Mouse (Mus musculus) megakaryocyte, adult 5-6 weeks (primary cell): ENCODE data around the gene Nacc2. TPM values are rescaled to one million over a fixed set of nuclear protein-coding genes. Genes with fewer than 3 reads are reported as not detected.
A peak's percentile ranks its signal among the peaks of the same experiment; 100 is the strongest.

Source experiments
- ATAC-seq: 2 replicates; pipeline ENCODE4 v1.8.0; 2016; ENCODE audit warnings: mild to moderate bottlenecking, inconsistent platforms; ENCODE audit not compliant: poor library complexity, severe bottlenecking
- total RNA-seq, 2 experiments: library from RNA; stranded (forward) in 1 of 2; stranded (reverse) in 1 of 2; fragments of 153-499, 151-499 nt in 1 of 2; fragments of 221-1000, 200-1000 nt in 1 of 2; gene quantifications; 2 replicates each; pipeline versions ENCODE4 v1.2.3 to v1.2.4; 2015 to 2017

Gene Nacc2
- total RNA-seq, 2 experiments from 2014 or later = 2.1 to 3.6 TPM

DNA sequence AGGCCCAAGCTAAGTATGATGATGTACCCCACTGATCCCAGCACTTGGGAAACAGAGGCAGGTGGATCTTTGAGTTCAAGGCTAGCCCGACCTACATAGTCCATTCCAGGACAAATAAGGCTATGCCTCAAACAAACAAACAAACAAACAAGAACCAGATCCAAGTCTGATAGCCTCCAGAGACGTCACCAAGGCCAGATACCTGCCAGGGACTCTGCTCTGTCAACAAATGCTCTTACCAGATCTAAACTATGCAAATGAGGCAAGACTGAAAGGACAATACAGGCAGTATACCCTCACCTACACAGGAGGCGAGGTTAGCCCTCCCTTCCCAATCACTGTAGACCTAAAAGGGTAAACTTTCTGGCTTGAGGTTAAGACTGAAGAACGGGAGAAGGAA lies 22.7 kb downstream of the Nacc2 start:
- no peak for ATAC-seq

GRCm38 (mm10) chr2:26099851-26100250 lies 23.2 kb downstream of the Nacc2 start:
- no peak for ATAC-seq

DNA sequence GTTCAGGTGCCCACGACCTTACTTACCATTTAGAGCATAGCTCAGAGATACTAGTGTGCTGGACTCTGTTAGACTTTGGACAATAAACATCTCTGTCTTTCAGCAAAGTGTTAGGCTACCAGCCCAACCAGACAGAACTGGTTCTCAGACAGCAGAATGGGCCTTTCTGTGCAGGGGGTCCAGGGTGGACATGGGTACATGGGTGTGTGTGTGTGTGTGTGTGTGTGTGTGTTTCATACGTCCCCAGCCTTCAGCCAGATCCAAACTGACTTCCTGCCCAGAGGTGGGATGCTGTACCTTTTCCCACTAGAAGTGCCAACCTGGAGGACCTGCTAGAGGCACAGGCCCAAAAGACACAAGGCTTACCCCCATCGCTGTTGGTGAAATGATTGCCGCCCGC lies 23.8 kb downstream of the Nacc2 start:
- ATAC-seq = no peak

GRCm38 (mm10) chr2:26093897-26094296 lies 29.1 kb downstream of the Nacc2 start:
- no peak for ATAC-seq

- no peak for ATAC-seq
These were observed 31.1 kb downstream of the Nacc2 start for GRCm38 (mm10) chr2:26091771-26092393.

DNA sequence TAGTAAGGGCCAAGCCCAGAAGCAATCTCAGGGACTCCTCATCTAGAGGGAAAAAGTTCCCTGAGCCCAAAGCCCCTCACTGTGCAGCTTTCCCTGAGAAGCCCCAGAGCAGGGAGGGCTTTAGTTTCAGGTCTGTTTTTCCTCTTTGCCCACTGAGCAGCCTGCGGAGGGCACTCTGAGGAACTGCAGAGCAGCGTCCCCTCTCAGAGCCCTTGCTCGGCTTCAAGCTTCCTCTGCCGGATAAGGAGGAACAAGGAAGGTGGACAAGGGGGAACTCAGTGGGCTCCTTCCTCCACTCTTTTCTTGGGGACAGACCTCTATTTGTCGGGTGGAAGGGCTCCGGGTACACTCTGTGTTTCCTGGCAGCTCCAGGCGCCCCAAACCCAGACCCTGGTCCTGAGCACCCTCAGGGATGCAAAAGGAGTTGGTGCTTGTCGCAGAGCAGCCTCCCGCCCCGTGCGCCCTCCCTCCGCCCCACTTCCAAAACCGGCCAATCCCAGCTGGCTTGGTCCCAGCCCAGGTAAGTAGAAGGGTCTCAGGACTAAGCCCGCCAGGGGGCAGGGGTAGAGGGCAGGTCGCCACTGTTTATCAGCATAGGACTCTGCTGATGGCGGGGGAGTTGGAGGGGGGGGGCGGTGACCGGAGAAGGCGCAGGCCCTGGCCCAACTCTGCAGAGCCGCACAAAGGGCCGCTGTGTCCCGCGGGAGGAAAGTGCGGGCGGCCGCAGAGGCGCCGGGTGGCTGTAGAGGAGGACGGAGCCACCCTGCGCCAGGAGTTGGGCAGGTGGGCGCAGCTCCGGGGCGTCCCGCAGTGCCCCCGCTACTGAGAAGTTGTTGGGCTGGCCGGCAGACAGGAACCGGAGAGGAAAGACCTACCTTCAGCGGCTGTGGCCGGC lies 31.9 kb downstream of the Nacc2 start:
- peak; percentile 43 for ATAC-seq

GRCm38 (mm10) chr2:26089005-26089404 lies 34.0 kb downstream of the Nacc2 start:
- ATAC-seq = no peak

- ATAC-seq = peak; percentile 36
These were observed 36.0 kb downstream of the Nacc2 start for GRCm38 (mm10) chr2:26086926-26087600.

DNA sequence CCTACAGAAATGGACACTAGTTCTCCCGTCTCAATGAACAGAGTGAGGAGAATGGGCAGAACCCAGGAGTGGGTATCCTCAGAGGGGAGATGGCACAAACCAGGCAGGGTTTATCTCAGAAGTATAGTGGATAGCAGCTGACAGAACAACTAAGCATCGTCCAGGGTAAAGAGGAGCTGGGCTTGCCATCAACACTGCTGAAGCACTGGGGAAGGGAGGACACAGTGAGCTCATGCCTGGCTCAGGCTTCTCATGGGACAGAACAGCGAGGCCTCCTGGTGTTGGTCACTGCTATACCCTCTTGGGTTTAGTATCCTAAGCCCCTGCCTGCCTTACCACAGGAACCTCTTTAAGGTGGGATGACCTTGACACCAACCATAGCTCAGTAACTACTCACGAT lies 36.5 kb downstream of the Nacc2 start:
- ATAC-seq = no peak

DNA sequence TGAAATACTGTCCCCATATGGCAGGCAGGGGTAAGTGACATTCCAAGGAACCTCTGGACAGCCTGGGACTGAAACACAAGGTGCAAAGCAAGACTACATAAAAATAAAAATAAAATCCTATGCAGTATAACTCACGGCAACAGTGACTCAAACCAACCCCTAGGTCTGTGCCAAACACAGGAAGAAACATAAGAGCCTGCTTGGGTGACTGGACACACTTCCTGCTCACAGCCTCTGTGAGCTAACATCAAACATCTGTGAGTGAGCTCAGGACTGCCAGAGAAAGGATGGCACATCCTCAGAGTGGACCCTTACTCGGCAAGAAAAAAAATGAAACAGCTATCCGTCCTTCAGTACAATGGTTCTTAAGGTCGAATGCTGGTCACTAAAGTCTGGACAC lies 40.1 kb downstream of the Nacc2 start:
- ATAC-seq = no peak

DNA sequence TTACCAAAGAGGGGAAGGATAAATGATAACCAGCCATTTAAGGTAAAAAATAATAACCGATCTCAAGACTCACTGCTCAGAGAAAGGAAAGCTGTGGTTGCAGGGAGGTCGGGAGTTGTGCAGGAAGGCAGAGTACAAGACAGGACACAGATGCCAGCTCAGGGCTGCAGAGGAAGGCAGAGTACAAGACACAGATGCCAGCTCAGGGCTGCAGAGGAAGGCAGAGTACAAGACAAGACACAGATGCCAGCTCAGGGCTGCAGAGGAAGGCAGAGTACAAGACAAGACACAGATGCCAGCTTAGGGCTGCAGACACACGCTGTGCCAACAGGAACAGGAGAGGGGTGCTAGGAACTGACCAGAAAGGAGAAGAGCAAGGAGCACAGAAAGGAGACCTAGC lies 42.2 kb downstream of the Nacc2 start:
- ATAC-seq = no peak

- no peak for ATAC-seq
These were observed 43.6 kb downstream of the Nacc2 start for GRCm38 (mm10) chr2:26079409-26079808.

- no peak for ATAC-seq
These were observed 46.0 kb downstream of the Nacc2 start for GRCm38 (mm10) chr2:26077068-26077467.

DNA sequence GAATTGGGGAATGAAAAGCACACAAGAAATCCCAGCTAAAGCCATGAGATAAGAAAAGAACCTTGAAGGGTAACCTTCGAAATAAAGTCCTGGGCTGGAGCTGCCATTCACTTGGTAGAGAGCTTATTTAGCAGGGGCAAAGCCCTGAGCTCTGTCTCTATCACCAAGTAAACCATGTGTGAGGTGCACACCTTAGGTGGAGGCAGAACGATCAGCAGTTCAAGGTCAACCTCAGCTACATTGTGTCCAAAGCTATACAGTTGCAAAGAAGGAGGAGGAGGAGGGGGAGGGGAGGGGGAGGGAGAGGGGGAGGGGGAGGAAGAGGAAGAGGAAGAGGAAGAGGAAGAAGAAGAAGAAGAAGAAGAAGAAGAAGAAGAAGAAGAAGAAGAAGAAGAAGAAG lies 46.9 kb downstream of the Nacc2 start:
- no peak for ATAC-seq

DNA sequence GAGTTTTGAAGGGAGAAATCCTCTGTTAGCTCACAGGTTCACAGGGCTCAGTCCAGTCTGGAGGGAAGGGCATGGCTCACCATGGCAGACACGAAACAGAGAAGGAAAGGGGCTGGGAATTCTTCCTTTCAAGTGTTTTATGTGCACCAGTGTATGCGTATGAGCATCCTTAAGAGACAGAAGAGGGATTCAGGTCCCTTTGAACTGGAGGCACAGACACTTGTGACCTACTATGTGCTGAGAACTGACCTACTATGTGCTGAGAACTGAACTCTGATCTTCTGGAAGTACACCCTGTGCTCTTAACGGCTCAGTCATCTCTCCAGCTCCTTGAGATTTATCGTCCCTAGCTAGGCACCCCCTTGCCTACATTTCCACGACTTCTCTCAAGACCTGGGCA lies 48.5 kb downstream of the Nacc2 start:
- ATAC-seq = no peak

DNA sequence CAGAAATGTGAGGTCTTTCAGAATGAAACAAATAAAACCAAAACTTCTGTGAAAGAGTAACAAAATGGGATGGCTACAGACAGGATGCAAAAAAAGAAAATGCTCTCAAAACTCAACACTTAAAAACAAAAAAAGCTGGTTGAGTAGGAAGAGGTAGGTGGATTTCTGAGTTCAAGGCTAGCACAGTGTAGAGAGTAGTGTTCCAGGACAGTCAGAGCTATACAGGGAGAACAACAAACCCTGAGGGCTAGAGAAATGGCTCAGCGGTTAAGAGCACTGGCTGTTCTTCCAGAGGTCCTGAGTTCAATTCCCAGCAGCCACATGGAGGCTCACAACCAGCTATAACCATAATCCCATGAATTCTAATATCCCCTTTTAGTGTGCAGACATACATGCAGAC lies 54.4 kb downstream of the Nacc2 start:
- ATAC-seq = no peak

GRCm38 (mm10) chr2:26068175-26068574 lies 54.8 kb downstream of the Nacc2 start:
- ATAC-seq = no peak

DNA sequence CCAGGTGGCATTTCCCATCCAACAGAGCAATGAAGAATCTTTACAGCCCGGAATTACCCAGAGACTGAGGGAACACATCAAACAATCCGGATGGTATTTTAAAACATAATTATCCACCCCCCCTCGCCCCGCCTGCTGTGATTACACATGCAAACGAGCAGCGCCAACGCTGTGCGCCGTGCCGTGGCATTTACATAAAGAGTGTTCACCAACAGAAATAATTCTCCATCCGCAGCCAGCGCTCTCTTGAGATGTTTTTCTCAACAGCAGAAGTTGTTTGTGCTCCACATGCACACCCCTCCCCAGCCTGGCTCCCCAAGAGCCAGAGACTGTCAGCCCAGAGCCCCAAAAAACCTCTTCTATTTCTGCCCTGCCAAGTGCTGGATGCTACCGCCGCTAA lies 56.5 kb downstream of the Nacc2 start:
- ATAC-seq = no peak

GRCm38 (mm10) chr2:26062742-26063427 lies 60.1 kb downstream of the Nacc2 start:
- ATAC-seq = no peak

DNA sequence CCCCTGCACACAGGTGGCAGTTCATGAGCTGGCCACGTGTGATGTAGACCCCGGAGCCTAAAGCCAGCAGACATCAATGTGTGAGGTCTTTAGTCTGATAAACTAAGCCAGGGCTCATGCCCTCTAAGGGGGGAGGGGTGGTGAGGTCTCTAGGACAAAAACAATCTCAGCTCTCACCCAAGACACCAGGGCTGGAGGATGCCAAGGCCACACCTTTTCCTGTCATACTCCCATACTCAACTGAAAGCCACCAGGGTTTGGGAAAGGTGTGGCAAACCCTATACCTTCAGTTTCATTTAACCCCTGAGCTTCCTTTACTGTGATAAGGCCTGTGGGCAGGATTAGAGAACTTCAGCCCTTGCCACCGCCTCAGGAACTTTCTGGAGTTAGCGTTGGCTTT lies 60.8 kb downstream of the Nacc2 start:
- no peak for ATAC-seq

DNA sequence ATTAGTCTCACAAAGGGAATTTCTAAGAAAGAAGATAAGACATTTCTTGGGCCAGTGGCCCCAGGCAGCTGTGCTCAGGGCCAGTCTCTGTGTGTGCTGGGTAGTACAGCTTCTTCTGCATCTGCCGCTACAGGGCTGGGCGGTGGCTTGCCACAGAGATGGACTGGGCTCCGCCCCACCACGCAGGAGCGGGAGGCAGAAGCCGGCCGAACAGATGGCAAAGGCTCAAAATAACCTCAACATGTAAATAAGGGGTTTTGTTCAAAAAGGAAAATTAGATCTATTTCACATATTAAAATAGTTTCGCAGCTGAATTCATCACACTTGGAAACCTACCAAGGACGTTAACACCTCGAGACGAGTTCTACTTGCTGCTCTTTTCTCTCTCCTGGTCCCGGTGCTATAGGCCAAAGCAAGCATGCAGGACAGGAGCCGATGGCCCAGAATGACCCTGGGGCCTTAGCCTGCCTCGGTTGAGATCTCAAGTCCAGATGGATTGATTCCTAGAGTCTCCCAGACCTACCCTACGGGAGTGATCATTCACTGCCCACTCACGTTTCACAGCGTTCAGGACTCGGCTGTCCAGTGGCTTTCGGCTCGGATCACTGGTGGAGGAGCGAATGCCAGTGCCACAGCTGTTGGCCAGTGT lies 61.9 kb downstream of the Nacc2 start:
- ATAC-seq = no peak
